Mouse (Mus musculus) ES-Bruce4 (cell line): Measurements from ENCODE around the gene Synm. TPM values are rescaled to one million over a fixed set of nuclear protein-coding genes. Genes with fewer than 3 reads are reported as not detected.

Source experiments
- H3K27ac ChIP-seq: 2 replicates; pipeline ENCODE4 v1.5.1; 2012; ENCODE audit warnings: low read length, inconsistent platforms; ENCODE audit not compliant: insufficient read depth
- H3K27me3 ChIP-seq: 2 replicates; pipeline ENCODE4 v1.6.1; 2012; ENCODE audit warnings: mild to moderate bottlenecking, low read length, inconsistent platforms; ENCODE audit not compliant: control insufficient read depth, poor library complexity, insufficient read depth, severe bottlenecking
- H3K36me3 ChIP-seq: 2 replicates; pipeline ENCODE4 v1.6.1; 2012; ENCODE audit warnings: inconsistent platforms, mild to moderate bottlenecking, low read length, moderate library complexity; ENCODE audit not compliant: control insufficient read depth, poor library complexity, insufficient read depth, severe bottlenecking
- H3K4me1 ChIP-seq: one replicate; pipeline ENCODE4 v1.8.1; 2011; ENCODE audit warnings: low read length; ENCODE audit not compliant: control insufficient read depth, insufficient read depth
- H3K4me3 ChIP-seq: 2 replicates; pipeline ENCODE4 v1.5.1; 2011; ENCODE audit warnings: low read depth, mild to moderate bottlenecking, low read length
- H3K9ac ChIP-seq: 2 replicates; pipeline ENCODE4 v1.6.1; 2012; ENCODE audit warnings: low read depth, mild to moderate bottlenecking, inconsistent platforms; ENCODE audit not compliant: poor library complexity, severe bottlenecking
- H3K9me3 ChIP-seq: replicated peaks from 2 replicates; pipeline ENCODE4 v1.6.1; 2012; ENCODE audit warnings: mild to moderate bottlenecking, low read length, inconsistent platforms; ENCODE audit not compliant: control insufficient read depth, poor library complexity, insufficient read depth, severe bottlenecking
- CTCF ChIP-seq: IDR thresholded peaks from one replicate; pipeline ENCODE4 v1.8.1; 2011; ENCODE audit warnings: low read depth, low read length
- EP300 ChIP-seq: IDR thresholded peaks from 2 replicates; pipeline ENCODE4 v1.6.1; 2011; ENCODE audit warnings: low read depth, low read length; ENCODE audit not compliant: insufficient read depth
- POLR2A ChIP-seq: IDR thresholded peaks from one replicate; pipeline ENCODE4 v1.8.1; 2011; ENCODE audit warnings: low read length; ENCODE audit not compliant: insufficient read depth
- polyA plus RNA-seq: library from polyadenylated mRNA; stranded (reverse); fragments of >200 nt; gene quantifications from 2 replicates; pipeline ENCODE4 v1.2.4, GENCODE M21; 2011; ENCODE audit warnings: low read depth; ENCODE audit not compliant: missing spikeins, insufficient read depth, insufficient read length

Synm gene
- polyA plus RNA-seq, 1 experiment: 5.3 TPM

- H3K9ac ChIP-seq: no peak overlapping the region
Measured at GRCm38 (mm10) chr7:67741706-67742105, 17.8 kb downstream of the Synm start.

GRCm38 (mm10) chr7:67740796-67741195, 18.7 kb downstream of the Synm start:
- H3K36me3 ChIP-seq: no peaks in the 10 kb centered on the region
- H3K27me3 ChIP-seq: no peaks in the 10 kb centered on the region
- H3K27ac ChIP-seq: no peak overlapping the region
- H3K9me3 ChIP-seq: no peaks in the 10 kb centered on the region
- H3K4me1 ChIP-seq: no peaks in the 10 kb centered on the region
- TF ChIP-seq CTCF: no peak
- TF ChIP-seq POLR2A: no peak
- TF ChIP-seq EP300: no peak
- H3K4me3 ChIP-seq: no peak overlapping the region
- H3K9ac ChIP-seq: no peak overlapping the region

More at GRCm38 (mm10) chr7:67741706-67742105, 17.8 kb downstream of the Synm start:
- Histone ChIP-seq H3K27me3 (no peaks in the 10 kb centered on the region), H3K4me3 (no peak overlapping the region), H3K36me3 (no peaks in the 10 kb centered on the region), H3K9me3 (no peaks in the 10 kb centered on the region), H3K4me1 (no peaks in the 10 kb centered on the region), H3K27ac (no peak overlapping the region)
- TF ChIP-seq CTCF: no peak
- no peak for TF ChIP-seq POLR2A
- no peak for TF ChIP-seq EP300

GRCm38 (mm10) chr7:67740382-67740781, 19.2 kb downstream of the Synm start:
- H3K9me3 ChIP-seq: no peaks in the 10 kb centered on the region
- TF ChIP-seq EP300 (no peak), POLR2A (no peak), CTCF (no peak)
- H3K36me3 ChIP-seq: no peaks in the 10 kb centered on the region
- H3K4me1 ChIP-seq: no peaks in the 10 kb centered on the region
- no peaks in the 10 kb centered on the region for H3K27me3 ChIP-seq
- no peak overlapping the region for H3K9ac ChIP-seq
- H3K4me3 ChIP-seq: no peak overlapping the region
- H3K27ac ChIP-seq: no peak overlapping the region

GRCm38 (mm10) chr7:67732276-67732675, 27.3 kb downstream of the Synm start:
- TF ChIP-seq CTCF: no peak
- TF ChIP-seq EP300: no peak
- no peak for TF ChIP-seq POLR2A
- Histone ChIP-seq H3K27ac (no peak overlapping the region), H3K4me3 (no peak overlapping the region), H3K36me3 (no peaks in the 10 kb centered on the region), H3K9me3 (no peaks in the 10 kb centered on the region), H3K9ac (no peak overlapping the region), H3K4me1 (no peaks in the 10 kb centered on the region), H3K27me3 (no peaks in the 10 kb centered on the region)

GRCm38 (mm10) chr7:67730431-67731110, 29.0 kb downstream of the Synm start:
- Histone ChIP-seq H3K27me3 (no peaks in the 10 kb centered on the region), H3K27ac (no peak overlapping the region), H3K4me3 (no peak overlapping the region), H3K9me3 (no peaks in the 10 kb centered on the region), H3K4me1 (no peaks in the 10 kb centered on the region), H3K36me3 (no peaks in the 10 kb centered on the region), H3K9ac (no peak overlapping the region)
- no peak for TF ChIP-seq CTCF
- TF ChIP-seq EP300: no peak
- no peak for TF ChIP-seq POLR2A

GRCm38 (mm10) chr7:67728809-67729208, 30.7 kb downstream of the Synm start:
- no peak overlapping the region for H3K27ac ChIP-seq
- no peak overlapping the region for H3K9ac ChIP-seq
- H3K4me1 ChIP-seq: no peaks in the 10 kb centered on the region
- no peaks in the 10 kb centered on the region for H3K36me3 ChIP-seq
- TF ChIP-seq POLR2A (no peak), CTCF (no peak), EP300 (no peak)
- no peak overlapping the region for H3K4me3 ChIP-seq
- H3K27me3 ChIP-seq: no peaks in the 10 kb centered on the region
- H3K9me3 ChIP-seq: no peaks in the 10 kb centered on the region
